Mouse (Mus musculus): ENCODE results near the gene Ube2t. TPM values are rescaled to one million over a fixed set of nuclear protein-coding genes. Genes with fewer than 3 reads are reported as not detected.

The Ube2t gene
- polyA plus RNA-seq, 1 experiment from 2014 or later = 24.7 TPM

DNA sequence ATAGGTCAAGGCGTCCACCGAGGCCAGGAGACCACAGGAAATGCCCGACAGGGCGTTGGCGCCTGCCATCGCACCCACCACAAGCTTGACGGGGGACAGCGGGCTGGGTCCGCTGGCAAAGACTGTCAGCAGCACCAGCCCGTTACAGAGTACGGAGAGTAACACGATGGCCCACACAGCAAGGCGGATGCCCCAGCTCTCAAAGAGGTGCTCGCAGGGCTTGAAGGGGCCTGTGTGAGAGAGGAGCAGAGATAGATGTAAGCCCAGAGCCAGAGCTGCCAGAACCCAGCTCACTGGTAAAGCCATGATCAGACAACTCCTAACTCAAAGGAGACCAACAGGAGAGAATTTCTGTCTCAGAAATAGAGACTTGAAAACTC, 25.6 kb downstream of the Ube2t start:
- no peak for TF ChIP-seq CTCF (IDR thresholded peaks at IDR 0.05; ENCODE audit: low read depth)
- peak overlapping the region; percentile 72 for H3K4me2 ChIP-seq (ENCODE audit: low read length)
- no peaks in the 10 kb centered on the region for H3K36me3 ChIP-seq (ENCODE audit: insufficient read depth, low read length)
- ATAC-seq (replicated peaks; ENCODE audit: low FRiP score, low read depth) (0 out of 2 replicates have a peak, but pooled peaks have one; percentile 27), DNase-seq (ENCODE audit: low spot score) (no peak)
- no peaks in the 10 kb centered on the region for H3K9me3 ChIP-seq (replicated peaks; ENCODE audit: low read length)
- H3K9ac ChIP-seq (ENCODE audit: low read depth, low read length) = peak overlapping the region; percentile 31; the same call in 1 of the 2 replicates
- H3K4me1 ChIP-seq (replicated peaks; ENCODE audit: insufficient read depth, low read length) = peaks cover 6% of the 10 kb centered on the region; the same call in 1 of the 2 replicates
- 10% methylated on average over 14 of the region's 14 CpGs for WGBS
- H3K4me3 ChIP-seq (replicated peaks; ENCODE audit: low read depth, low read length) = peak overlapping the region; percentile 34
- H3K27me3 ChIP-seq (ENCODE audit: insufficient read depth, low read length) = no peaks in the 10 kb centered on the region
- H3K27ac ChIP-seq = no peak overlapping the region

DNA sequence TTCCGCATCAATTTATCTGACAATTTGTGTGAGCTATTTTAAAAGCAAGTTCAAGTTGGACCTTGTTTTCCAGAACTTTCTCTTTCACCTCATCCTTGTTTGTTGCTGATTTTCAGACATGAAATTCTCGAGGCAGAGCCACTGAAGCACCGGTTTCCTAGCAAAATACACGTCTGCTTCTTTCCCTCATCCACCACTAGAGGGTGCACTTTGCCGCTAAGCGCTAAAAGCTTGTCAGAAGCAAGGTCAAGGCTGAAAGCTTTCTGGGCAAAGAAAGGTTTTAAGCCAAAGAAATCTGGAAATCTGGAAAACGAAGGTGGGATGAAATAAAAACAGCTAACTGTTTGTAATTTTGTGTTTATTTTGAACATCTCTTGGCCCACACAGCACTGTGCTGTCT, 27.0 kb downstream of the Ube2t start:
- no peak for ATAC-seq (replicated peaks; ENCODE audit: low FRiP score, low read depth)
- H3K4me1 ChIP-seq (replicated peaks; ENCODE audit: insufficient read depth, low read length) = peaks cover 6% of the 10 kb centered on the region; the same call in 1 of the 2 replicates
- TF ChIP-seq CTCF (IDR thresholded peaks at IDR 0.05; ENCODE audit: low read depth) = peak; percentile 99
- H3K9me3 ChIP-seq (replicated peaks; ENCODE audit: low read length) = no peaks in the 10 kb centered on the region
- no peak overlapping the region for H3K9ac ChIP-seq (ENCODE audit: low read depth, low read length)
- H3K27me3 ChIP-seq (ENCODE audit: insufficient read depth, low read length) = no peaks in the 10 kb centered on the region
- WGBS = 10% methylated on average over 7 of the region's 7 CpGs
- H3K27ac ChIP-seq = no peak overlapping the region
- no peak overlapping the region for H3K4me3 ChIP-seq (replicated peaks; ENCODE audit: low read depth, low read length)
- no peaks in the 10 kb centered on the region for H3K36me3 ChIP-seq (ENCODE audit: insufficient read depth, low read length)
- no peak overlapping the region for H3K4me2 ChIP-seq (ENCODE audit: low read length)
- peak; percentile 92 for DNase-seq (ENCODE audit: low spot score)

GRCm38 (mm10) chr1:134992046-134992645, 29.8 kb downstream of the Ube2t start:
- Histone ChIP-seq H3K27me3 (ENCODE audit: insufficient read depth, low read length) (no peaks in the 10 kb centered on the region), H3K4me3 (replicated peaks; ENCODE audit: low read depth, low read length) (no peak overlapping the region), H3K9ac (ENCODE audit: low read depth, low read length) (no peak overlapping the region), H3K27ac (no peak overlapping the region), H3K36me3 (ENCODE audit: insufficient read depth, low read length) (no peaks in the 10 kb centered on the region), H3K9me3 (replicated peaks; ENCODE audit: low read length) (no peaks in the 10 kb centered on the region), H3K4me2 (ENCODE audit: low read length) (no peak overlapping the region), H3K4me1 (replicated peaks; ENCODE audit: insufficient read depth, low read length) (peaks cover 6% of the 10 kb centered on the region; the same call in 1 of the 2 replicates)
- ATAC-seq (replicated peaks; ENCODE audit: low FRiP score, low read depth) (no peak; the same call in 1 of the 2 replicates), DNase-seq (ENCODE audit: low spot score) (peak; percentile 78)
- TF ChIP-seq CTCF (IDR thresholded peaks at IDR 0.05; ENCODE audit: low read depth) = no peak
- 8% methylated on average over 8 of the region's 8 CpGs for WGBS

DNA sequence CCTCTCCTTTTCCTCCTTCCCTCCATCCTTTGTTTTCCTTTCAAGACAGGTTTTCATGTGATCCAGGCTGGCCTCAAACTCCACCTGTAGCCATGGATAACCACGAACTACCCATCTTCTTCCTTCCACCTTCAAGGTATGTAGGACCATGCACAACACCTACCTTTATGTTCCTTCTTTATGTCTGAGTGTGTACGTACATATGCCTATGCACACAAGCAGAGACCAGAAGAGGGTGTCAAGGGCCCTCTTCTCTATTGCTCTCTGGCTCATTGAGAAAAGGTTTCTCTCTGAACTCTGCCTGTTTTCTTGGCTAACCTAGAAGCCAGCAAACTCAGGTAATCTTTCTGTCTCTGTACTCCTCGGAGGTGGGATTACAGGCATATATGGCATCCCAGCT, 32.4 kb downstream of the Ube2t start:
- WGBS = 85% methylated on average over 3 of the region's 3 CpGs
- H3K9me3 ChIP-seq (replicated peaks; ENCODE audit: low read length) = no peaks in the 10 kb centered on the region
- H3K36me3 ChIP-seq (ENCODE audit: insufficient read depth, low read length) = no peaks in the 10 kb centered on the region
- DNase-seq (ENCODE audit: low spot score) (no peak), ATAC-seq (replicated peaks; ENCODE audit: low FRiP score, low read depth) (no peak)
- no peak overlapping the region for H3K9ac ChIP-seq (ENCODE audit: low read depth, low read length)
- no peak overlapping the region for H3K27ac ChIP-seq
- H3K4me3 ChIP-seq (replicated peaks; ENCODE audit: low read depth, low read length) = no peak overlapping the region
- no peaks in the 10 kb centered on the region; the same call in 1 of the 2 replicates for H3K4me1 ChIP-seq (replicated peaks; ENCODE audit: insufficient read depth, low read length)
- TF ChIP-seq CTCF (IDR thresholded peaks at IDR 0.05; ENCODE audit: low read depth) = no peak
- no peak overlapping the region for H3K4me2 ChIP-seq (ENCODE audit: low read length)
- no peaks in the 10 kb centered on the region for H3K27me3 ChIP-seq (ENCODE audit: insufficient read depth, low read length)

DNA sequence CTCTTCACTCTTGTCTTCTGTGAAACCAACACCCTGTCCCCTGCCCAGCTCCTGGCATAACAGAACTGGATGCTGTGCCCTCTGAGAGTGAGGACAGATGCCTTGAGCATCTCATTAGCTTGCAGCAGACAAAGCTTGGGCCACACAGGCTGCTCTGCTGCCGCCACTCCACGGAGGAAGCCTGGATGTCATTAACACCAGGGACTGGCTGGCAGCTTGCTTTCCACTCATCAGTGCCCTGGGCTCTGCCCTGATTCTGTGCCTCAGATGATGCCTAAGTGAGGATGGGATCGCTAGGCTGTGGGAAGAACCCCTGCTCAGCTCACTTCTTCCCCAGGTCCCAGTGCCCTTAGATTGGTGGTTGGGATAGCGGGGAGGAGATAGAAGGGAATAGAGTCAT, 33.1 kb downstream of the Ube2t start:
- no peak for DNase-seq (ENCODE audit: low spot score)
- H3K4me2 ChIP-seq (ENCODE audit: low read length) = no peak overlapping the region
- 67% methylated on average over 4 of the region's 4 CpGs for WGBS
- H3K36me3 ChIP-seq (ENCODE audit: insufficient read depth, low read length) = no peaks in the 10 kb centered on the region
- H3K27ac ChIP-seq = no peak overlapping the region
- H3K4me3 ChIP-seq (replicated peaks; ENCODE audit: low read depth, low read length) = no peak overlapping the region
- no peak for ATAC-seq (replicated peaks; ENCODE audit: low FRiP score, low read depth)
- no peak overlapping the region for H3K9ac ChIP-seq (ENCODE audit: low read depth, low read length)
- no peak for TF ChIP-seq CTCF (IDR thresholded peaks at IDR 0.05; ENCODE audit: low read depth)
- H3K27me3 ChIP-seq (ENCODE audit: insufficient read depth, low read length) = no peaks in the 10 kb centered on the region
- no peaks in the 10 kb centered on the region for H3K9me3 ChIP-seq (replicated peaks; ENCODE audit: low read length)
- H3K4me1 ChIP-seq (replicated peaks; ENCODE audit: insufficient read depth, low read length) = no peaks in the 10 kb centered on the region; the same call in 1 of the 2 replicates

- 50% methylated on average over 1 of the region's 1 CpGs for WGBS
- no peaks in the 10 kb centered on the region for H3K36me3 ChIP-seq (ENCODE audit: insufficient read depth, low read length)
These were observed 33.6 kb downstream of the Ube2t start for GRCm38 (mm10) chr1:134995954-134996353.

More at GRCm38 (mm10) chr1:134995954-134996353, 33.6 kb downstream of the Ube2t start:
- no peak overlapping the region for H3K9ac ChIP-seq (ENCODE audit: low read depth, low read length)
- H3K4me2 ChIP-seq (ENCODE audit: low read length) = no peak overlapping the region
- H3K4me3 ChIP-seq (replicated peaks; ENCODE audit: low read depth, low read length) = no peak overlapping the region
- H3K27me3 ChIP-seq (ENCODE audit: insufficient read depth, low read length) = no peaks in the 10 kb centered on the region
- H3K27ac ChIP-seq = no peak overlapping the region
- H3K4me1 ChIP-seq (replicated peaks; ENCODE audit: insufficient read depth, low read length) = no peaks in the 10 kb centered on the region; the same call in 1 of the 2 replicates
- no peak for ATAC-seq (replicated peaks; ENCODE audit: low FRiP score, low read depth)
- no peak for TF ChIP-seq CTCF (IDR thresholded peaks at IDR 0.05; ENCODE audit: low read depth)
- DNase-seq (ENCODE audit: low spot score) = no peak
- no peaks in the 10 kb centered on the region for H3K9me3 ChIP-seq (replicated peaks; ENCODE audit: low read length)

All from kidney, postnatal 0 days (tissue).